Mouse (Mus musculus) heart, postnatal 0 days (tissue): ENCODE measurements around the gene Inpp5b. TPM values are rescaled to one million over a fixed set of nuclear protein-coding genes. Genes with fewer than 3 reads are reported as not detected.

Source experiments
- ATAC-seq: fragments of 200-750 bp; cut with Nextera tagmentation; 2 replicates; pipeline ENCODE4 v1.8.0; 2017; ENCODE audit warnings: low read depth, moderate number of reproducible peaks, moderate library complexity; ENCODE audit not compliant: insufficient read depth
- DNase-seq: peaks from one replicate; pipeline ENCODE4 v3.0.0-alpha.2; 2016; ENCODE audit warnings: low spot score
- H3K27ac ChIP-seq: fragments of 300-500 bp; sonication (generic); 2 replicates; pipeline ENCODE4 v1.5.1; 2014; ENCODE audit warnings: low read depth, mild to moderate bottlenecking
- H3K27me3 ChIP-seq: fragments of 300-500 bp; sonication (generic); 2 replicates; pipeline ENCODE4 v1.6.1; 2014; ENCODE audit warnings: low read length, mixed read lengths; ENCODE audit not compliant: control insufficient read depth, insufficient read depth
- H3K36me3 ChIP-seq: fragments of 300-500 bp; sonication (generic); replicated peaks from 2 replicates; pipeline ENCODE4 v1.6.1; 2014; ENCODE audit warnings: low read length, mixed read lengths; ENCODE audit not compliant: control insufficient read depth, insufficient read depth
- H3K4me1 ChIP-seq: fragments of 300-500 bp; sonication (generic); 2 replicates; pipeline ENCODE4 v1.6.1; 2014; ENCODE audit warnings: antibody characterized with exemption; ENCODE audit not compliant: control insufficient read depth, insufficient read depth
- H3K4me2 ChIP-seq: fragments of 300-500 bp; sonication (generic); 2 replicates; pipeline ENCODE4 v1.6.1; 2014; ENCODE audit warnings: low read depth, mild to moderate bottlenecking, low read length, moderate library complexity
- H3K4me3 ChIP-seq: fragments of 300-500 bp; sonication (generic); 2 replicates; pipeline ENCODE4 v1.5.1; 2014; ENCODE audit warnings: low read depth, low read length
- H3K9ac ChIP-seq: fragments of 300-500 bp; sonication (generic); replicated peaks from 2 replicates; pipeline ENCODE4 v1.6.1; 2014; ENCODE audit warnings: low read depth, low read length, mixed read lengths
- H3K9me3 ChIP-seq: fragments of 300-500 bp; sonication (generic); replicated peaks from 2 replicates; pipeline ENCODE4 v1.6.1; 2016; ENCODE audit warnings: low read length; ENCODE audit not compliant: control insufficient read depth
- CTCF ChIP-seq: IDR thresholded peaks from 2 replicates; pipeline ENCODE4 v1.5.1; 2016; ENCODE audit warnings: antibody characterized with exemption, control low read depth, low read depth
- EP300 ChIP-seq: IDR thresholded peaks from 2 replicates; pipeline ENCODE4 v1.6.1; 2016; ENCODE audit warnings: antibody characterized with exemption, low read depth
- WGBS: fragments of 180-500 bp; shearing (Covaris S2); extraction: QIAGEN DNeasy Blood & Tissue Kit; methylation state at CpG from one replicate; pipeline ENCODE4 v1.1.7; 2014; 5-methylcytosine and 5-hydroxymethylcytosine counted together
- polyA plus RNA-seq: library from polyadenylated mRNA; unstranded; fragments of >200 nt; fragmentation: Nextera tagmentation; extraction: Ambion mirVana; gene quantifications from 2 replicates; pipeline ENCODE4 v1.2.1, GENCODE M21; 2015
- total RNA-seq: library from RNA; depleted of rRNA; stranded (reverse); fragments of >200 nt; gene quantifications from 2 replicates; pipeline ENCODE4 v1.2.3, GENCODE M21; 2014; ENCODE audit warnings: low replicate concordance

Gene Inpp5b
- total and polyA plus RNA-seq, 2 experiments from 2014 or later, result 8.2 to 10.4 TPM

- H3K27me3 ChIP-seq, result no peaks in the 10 kb centered on the region
- no peak for DNase-seq
- TF ChIP-seq EP300, result no peak
- TF ChIP-seq CTCF, result peak; percentile 26
- H3K4me2 ChIP-seq, result no peak overlapping the region
- H3K4me3 ChIP-seq, result no peak overlapping the region
- H3K4me1 ChIP-seq, result peaks cover 4% of the 10 kb centered on the region; the same call in 1 of the 2 replicates
- 0 out of 2 replicates have a peak, but pooled peaks cover 4% of the 10 kb centered on the region for H3K36me3 ChIP-seq
- H3K9me3 ChIP-seq, result no peaks in the 10 kb centered on the region
- no peak overlapping the region for H3K27ac ChIP-seq
- H3K9ac ChIP-seq, result no peak overlapping the region
- WGBS, result 50% methylated on average over 4 of the region's 4 CpGs
- ATAC-seq, result no peak
Observed at GRCm38 (mm10) chr4:124738013-124738412, 3.6 kb upstream of the Inpp5b start.

DNA sequence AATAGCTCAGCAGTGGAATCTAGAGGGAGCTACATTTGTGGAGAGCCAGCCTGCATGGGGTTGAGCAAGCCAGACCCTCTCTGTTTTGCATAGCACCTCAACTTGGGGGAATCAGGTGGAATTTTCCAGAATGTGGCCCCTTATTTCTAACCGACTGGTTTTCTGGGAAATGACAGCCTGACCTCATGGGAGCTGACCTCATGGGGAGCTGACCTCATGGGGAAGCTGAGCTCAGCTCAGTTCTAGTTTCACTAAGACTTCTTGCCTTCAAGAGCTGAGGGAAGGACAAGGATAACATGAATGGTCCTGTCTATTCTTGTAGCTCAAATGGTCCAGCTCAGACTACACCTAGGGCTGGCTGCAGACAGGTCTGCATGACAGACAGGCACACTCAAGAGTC, 2.9 kb upstream of the Inpp5b start:
- H3K27me3 ChIP-seq, result no peaks in the 10 kb centered on the region
- H3K9ac ChIP-seq, result no peak overlapping the region
- H3K4me1 ChIP-seq, result peaks cover 4% of the 10 kb centered on the region; the same call in 1 of the 2 replicates
- DNase-seq (no peak), ATAC-seq (no peak)
- H3K4me3 ChIP-seq, result no peak overlapping the region
- no peaks in the 10 kb centered on the region for H3K36me3 ChIP-seq
- WGBS, result 36% methylated on average over 1 of the region's 1 CpGs
- no peaks in the 10 kb centered on the region for H3K9me3 ChIP-seq
- H3K4me2 ChIP-seq, result no peak overlapping the region
- TF ChIP-seq CTCF, result no peak
- TF ChIP-seq EP300, result no peak
- no peak overlapping the region for H3K27ac ChIP-seq

GRCm38 (mm10) chr4:124742839-124743238, 1.2 kb downstream of the Inpp5b start:
- H3K4me2 ChIP-seq, result no peak overlapping the region
- TF ChIP-seq CTCF (no peak), EP300 (no peak)
- WGBS, result 79% methylated on average over 11 of the region's 11 CpGs
- H3K36me3 ChIP-seq, result peaks cover 5% of the 10 kb centered on the region; the same call in 1 of the 2 replicates
- H3K4me1 ChIP-seq, result peaks cover 4% of the 10 kb centered on the region; the same call in 1 of the 2 replicates
- H3K27ac ChIP-seq, result no peak overlapping the region
- H3K4me3 ChIP-seq, result no peak overlapping the region
- no peak for DNase-seq
- H3K27me3 ChIP-seq, result no peaks in the 10 kb centered on the region
- H3K9me3 ChIP-seq, result no peaks in the 10 kb centered on the region
- H3K9ac ChIP-seq, result no peak overlapping the region
- ATAC-seq, result no peak

GRCm38 (mm10) chr4:124746577-124746976, 4.9 kb downstream of the Inpp5b start:
- WGBS, result 78% methylated on average over 7 of the region's 7 CpGs
- DNase-seq, result no peak
- H3K27ac ChIP-seq, result no peak overlapping the region
- no peaks in the 10 kb centered on the region for H3K4me1 ChIP-seq
- no peaks in the 10 kb centered on the region for H3K27me3 ChIP-seq
- ATAC-seq, result no peak
- H3K9ac ChIP-seq, result no peak overlapping the region
- H3K36me3 ChIP-seq, result peaks cover 12% of the 10 kb centered on the region; the same call in 1 of the 2 replicates
- H3K4me3 ChIP-seq, result no peak overlapping the region
- TF ChIP-seq EP300 (no peak), CTCF (no peak)
- no peak overlapping the region for H3K4me2 ChIP-seq
- H3K9me3 ChIP-seq, result no peaks in the 10 kb centered on the region

DNA sequence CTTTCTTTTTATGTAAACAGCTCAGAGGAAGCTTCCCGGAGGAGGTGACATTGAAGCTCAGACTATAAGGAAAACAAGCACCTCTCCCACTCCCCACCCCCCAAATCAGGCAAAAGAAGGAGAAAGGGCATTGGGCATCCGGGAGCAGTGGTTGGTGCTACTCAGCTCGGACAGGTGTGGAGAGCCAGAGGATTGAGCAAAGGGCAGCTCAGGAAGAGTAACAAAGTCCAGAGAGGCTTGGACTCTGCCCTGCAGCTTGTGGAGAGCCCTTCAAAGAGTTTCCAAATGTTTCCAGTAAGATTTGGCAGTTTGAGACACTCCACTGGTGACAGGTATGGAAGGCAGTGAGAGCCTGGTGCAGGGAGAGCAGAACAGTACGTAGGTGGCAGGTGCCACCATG, 6.2 kb downstream of the Inpp5b start:
- TF ChIP-seq CTCF, result no peak
- no peak for TF ChIP-seq EP300
- Histone ChIP-seq H3K27ac (no peak overlapping the region), H3K4me3 (no peak overlapping the region), H3K4me1 (peaks cover 11% of the 10 kb centered on the region), H3K27me3 (no peaks in the 10 kb centered on the region), H3K9ac (no peak overlapping the region), H3K36me3 (peaks cover 12% of the 10 kb centered on the region; the same call in 1 of the 2 replicates), H3K9me3 (no peaks in the 10 kb centered on the region), H3K4me2 (no peak overlapping the region)
- 52% methylated on average over 4 of the region's 4 CpGs for WGBS
- no peak for DNase-seq
- ATAC-seq, result no peak
